Mouse (Mus musculus) erythroblast, embryonic 14.5 days (primary cell): ENCODE results near the gene Avil. TPM values are rescaled to one million over a fixed set of nuclear protein-coding genes. Genes with fewer than 3 reads are reported as not detected.

Source experiments
- H3K27me3 ChIP-seq: 2 replicates; pipeline ENCODE4 v1.6.1; 2012; ENCODE audit warnings: inconsistent platforms; ENCODE audit not compliant: control insufficient read depth
- H3K36me3 ChIP-seq: 2 replicates; pipeline ENCODE4 v1.6.1; 2012; ENCODE audit warnings: mild to moderate bottlenecking, inconsistent platforms; ENCODE audit not compliant: control insufficient read depth
- H3K4me1 ChIP-seq: 2 replicates; pipeline ENCODE4 v1.6.1; 2012; ENCODE audit warnings: inconsistent platforms; ENCODE audit not compliant: control insufficient read depth
- H3K4me3 ChIP-seq: replicated peaks from 2 replicates; pipeline ENCODE3; 2012; ENCODE audit warnings: moderate library complexity, mild to moderate bottlenecking, inconsistent platforms
- H3K9me3 ChIP-seq: 2 replicates; pipeline ENCODE4 v1.6.1; 2012; ENCODE audit warnings: low read length, inconsistent platforms, mixed read lengths; ENCODE audit not compliant: control insufficient read depth
- GATA1 ChIP-seq: IDR thresholded peaks from 2 replicates; pipeline ENCODE4 v1.6.1; 2012; ENCODE audit warnings: low read length, inconsistent platforms, mixed read lengths
- TAL1 ChIP-seq: IDR thresholded peaks from 3 replicates; pipeline ENCODE4 v1.6.1; 2012; ENCODE audit warnings: low read length, inconsistent platforms, mixed read lengths
- polyA plus RNA-seq: library from polyadenylated mRNA; stranded (reverse); fragments of >175 nt; gene quantifications from 2 replicates; pipeline ENCODE4 v1.2.3, GENCODE M21; 2012

The Avil gene
- polyA plus RNA-seq, 1 experiment, result 0.01 TPM

DNA sequence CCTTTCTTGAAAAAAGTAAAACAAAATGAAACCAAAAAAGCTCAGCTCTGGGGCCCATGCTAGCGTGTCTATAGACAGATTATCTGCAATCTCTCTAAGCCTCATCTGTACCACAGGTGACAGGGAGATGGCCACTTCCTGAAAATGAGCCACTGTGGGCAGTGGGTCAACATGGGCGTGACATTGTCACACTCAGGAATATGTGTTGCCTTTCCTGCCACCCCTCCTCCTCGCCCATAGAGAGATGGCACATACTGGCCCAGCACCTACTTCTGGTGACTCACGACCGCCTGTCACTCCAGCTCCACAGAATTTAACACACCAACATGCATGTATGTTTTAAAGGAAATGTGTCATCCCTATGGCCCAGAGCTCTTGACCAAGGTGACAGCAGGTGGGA is 2.3 kb downstream of the Avil start:
- no peak overlapping the region for H3K4me3 ChIP-seq
- peaks cover 18% of the 10 kb centered on the region for H3K36me3 ChIP-seq
- H3K4me1 ChIP-seq, result no peaks in the 10 kb centered on the region
- H3K9me3 ChIP-seq, result no peaks in the 10 kb centered on the region
- no peak for TF ChIP-seq TAL1
- TF ChIP-seq GATA1, result no peak
- 0 out of 2 replicates have a peak, but pooled peaks cover 2% of the 10 kb centered on the region for H3K27me3 ChIP-seq

DNA sequence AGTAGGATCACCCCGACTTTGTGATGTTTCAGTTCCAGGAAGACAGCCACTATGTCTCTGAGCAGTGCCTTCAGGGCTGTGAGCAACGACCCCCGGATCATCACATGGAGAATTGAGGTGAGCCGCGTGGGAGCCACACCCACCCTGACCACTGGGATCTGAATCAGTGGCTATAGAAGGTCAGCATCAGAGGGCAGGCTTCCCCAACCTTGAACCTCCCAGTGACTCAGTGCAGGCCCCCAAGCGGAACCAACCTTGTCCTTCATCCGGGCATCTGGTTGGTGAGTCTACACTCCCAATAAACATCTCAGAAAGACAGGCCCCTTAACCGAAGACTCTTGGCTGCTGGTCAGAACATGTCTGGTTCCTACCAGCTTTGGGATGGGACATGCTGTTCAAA is 2.8 kb downstream of the Avil start:
- no peak for TF ChIP-seq GATA1
- no peak for TF ChIP-seq TAL1
- Histone ChIP-seq H3K4me1 (no peaks in the 10 kb centered on the region), H3K36me3 (peaks cover 13% of the 10 kb centered on the region), H3K27me3 (0 out of 2 replicates have a peak, but pooled peaks cover 2% of the 10 kb centered on the region), H3K4me3 (no peak overlapping the region), H3K9me3 (no peaks in the 10 kb centered on the region)

DNA sequence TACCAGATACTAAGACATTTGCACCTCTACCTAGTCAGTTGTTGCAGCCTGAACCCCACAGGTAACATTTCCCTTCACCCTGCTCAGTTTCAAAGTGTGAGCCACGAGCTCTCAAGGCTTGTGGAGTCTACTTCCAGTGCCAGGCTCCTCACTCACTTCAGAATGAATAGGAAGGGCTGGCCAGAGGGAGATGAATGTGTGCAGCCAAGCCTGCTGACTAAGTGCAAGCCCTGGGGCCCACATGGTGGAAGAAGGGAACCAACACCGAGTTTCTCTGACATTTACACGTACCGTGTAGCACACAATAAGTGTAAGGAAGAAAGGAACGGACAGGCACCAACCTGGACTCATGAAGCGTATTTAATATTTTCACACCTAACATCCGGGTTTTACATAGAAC is 3.3 kb downstream of the Avil start:
- H3K9me3 ChIP-seq, result no peaks in the 10 kb centered on the region
- H3K27me3 ChIP-seq, result 0 out of 2 replicates have a peak, but pooled peaks cover 2% of the 10 kb centered on the region
- no peaks in the 10 kb centered on the region for H3K4me1 ChIP-seq
- no peak overlapping the region for H3K4me3 ChIP-seq
- H3K36me3 ChIP-seq, result peaks cover 8% of the 10 kb centered on the region
- TF ChIP-seq GATA1 (no peak), TAL1 (no peak)

DNA sequence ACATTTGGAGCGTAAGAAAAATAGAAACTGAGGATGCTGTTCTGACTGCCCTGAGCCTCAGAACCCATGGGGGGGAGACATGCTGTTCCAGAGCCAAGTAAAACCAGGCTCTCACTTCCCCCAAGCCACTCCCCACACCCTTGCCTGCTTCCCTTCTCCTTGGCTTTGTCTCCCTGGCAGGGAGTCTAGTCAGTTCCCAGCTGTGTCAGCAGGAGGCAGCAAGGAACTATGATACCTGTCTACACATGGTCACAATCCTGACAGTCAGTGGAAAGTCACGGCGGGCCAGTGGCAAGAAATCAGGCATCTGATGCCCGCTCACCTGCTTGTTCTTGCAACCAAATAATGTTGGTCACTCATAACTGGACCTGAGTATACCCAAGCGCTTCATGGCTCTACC is 16.0 kb downstream of the Avil start:
- TF ChIP-seq GATA1 (no peak), TAL1 (no peak)
- H3K4me1 ChIP-seq, result no peaks in the 10 kb centered on the region
- no peaks in the 10 kb centered on the region for H3K9me3 ChIP-seq
- H3K36me3 ChIP-seq, result no peaks in the 10 kb centered on the region
- H3K27me3 ChIP-seq, result peaks cover 2% of the 10 kb centered on the region; the same call in 1 of the 2 replicates
- H3K4me3 ChIP-seq, result no peak overlapping the region

DNA sequence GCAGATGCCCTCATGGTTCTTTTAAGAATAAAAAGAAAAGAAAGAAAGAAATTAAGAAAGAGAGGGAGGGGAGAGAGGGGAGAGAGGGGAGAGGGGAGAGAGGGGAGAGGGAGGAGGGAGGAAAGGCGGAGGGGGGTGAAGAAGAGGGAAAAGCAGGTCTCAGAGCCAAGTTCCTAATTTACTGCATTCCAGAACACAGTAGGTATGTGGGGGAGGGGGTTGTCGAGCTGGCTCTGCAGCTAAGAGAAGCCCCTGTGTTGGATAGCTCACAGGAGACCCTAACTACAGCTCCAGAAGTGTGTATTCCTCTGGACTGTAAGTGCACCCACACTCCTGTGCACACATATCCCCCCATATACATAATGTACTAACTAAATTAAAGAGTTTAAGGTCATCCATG is 16.6 kb downstream of the Avil start:
- TF ChIP-seq GATA1, result no peak
- TF ChIP-seq TAL1, result no peak
- Histone ChIP-seq H3K27me3 (peaks cover 2% of the 10 kb centered on the region; the same call in 1 of the 2 replicates), H3K36me3 (peaks cover 3% of the 10 kb centered on the region)

DNA sequence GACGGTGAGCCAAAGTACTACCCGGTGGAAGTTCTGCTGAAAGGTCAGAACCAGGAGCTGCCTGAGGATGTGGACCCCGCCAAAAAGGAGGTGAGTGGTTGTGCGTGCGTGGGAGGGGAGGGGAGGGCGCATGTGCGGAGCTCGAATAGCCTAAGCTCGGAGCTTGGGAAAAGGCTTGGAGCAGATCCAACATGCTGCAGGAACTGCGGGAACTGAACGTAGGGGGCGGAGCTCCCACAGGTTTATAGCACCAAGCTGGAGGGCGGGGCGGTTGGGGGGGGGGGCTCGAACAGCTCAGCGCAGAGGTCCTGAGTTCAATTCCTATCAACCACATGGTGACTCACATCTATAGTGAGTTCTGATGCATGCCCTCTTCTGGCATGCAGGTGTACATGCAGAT is 17.9 kb downstream of the Avil start:
- Histone ChIP-seq H3K4me3 (no peak overlapping the region), H3K4me1 (no peaks in the 10 kb centered on the region), H3K36me3 (peaks cover 13% of the 10 kb centered on the region), H3K27me3 (peaks cover 2% of the 10 kb centered on the region; the same call in 1 of the 2 replicates), H3K9me3 (no peaks in the 10 kb centered on the region)
- TF ChIP-seq TAL1 (no peak), GATA1 (no peak)

More for the DNA sequence above, 16.6 kb downstream of the Avil start:
- no peak overlapping the region for H3K4me3 ChIP-seq
- no peaks in the 10 kb centered on the region for H3K4me1 ChIP-seq
- no peaks in the 10 kb centered on the region for H3K9me3 ChIP-seq

DNA sequence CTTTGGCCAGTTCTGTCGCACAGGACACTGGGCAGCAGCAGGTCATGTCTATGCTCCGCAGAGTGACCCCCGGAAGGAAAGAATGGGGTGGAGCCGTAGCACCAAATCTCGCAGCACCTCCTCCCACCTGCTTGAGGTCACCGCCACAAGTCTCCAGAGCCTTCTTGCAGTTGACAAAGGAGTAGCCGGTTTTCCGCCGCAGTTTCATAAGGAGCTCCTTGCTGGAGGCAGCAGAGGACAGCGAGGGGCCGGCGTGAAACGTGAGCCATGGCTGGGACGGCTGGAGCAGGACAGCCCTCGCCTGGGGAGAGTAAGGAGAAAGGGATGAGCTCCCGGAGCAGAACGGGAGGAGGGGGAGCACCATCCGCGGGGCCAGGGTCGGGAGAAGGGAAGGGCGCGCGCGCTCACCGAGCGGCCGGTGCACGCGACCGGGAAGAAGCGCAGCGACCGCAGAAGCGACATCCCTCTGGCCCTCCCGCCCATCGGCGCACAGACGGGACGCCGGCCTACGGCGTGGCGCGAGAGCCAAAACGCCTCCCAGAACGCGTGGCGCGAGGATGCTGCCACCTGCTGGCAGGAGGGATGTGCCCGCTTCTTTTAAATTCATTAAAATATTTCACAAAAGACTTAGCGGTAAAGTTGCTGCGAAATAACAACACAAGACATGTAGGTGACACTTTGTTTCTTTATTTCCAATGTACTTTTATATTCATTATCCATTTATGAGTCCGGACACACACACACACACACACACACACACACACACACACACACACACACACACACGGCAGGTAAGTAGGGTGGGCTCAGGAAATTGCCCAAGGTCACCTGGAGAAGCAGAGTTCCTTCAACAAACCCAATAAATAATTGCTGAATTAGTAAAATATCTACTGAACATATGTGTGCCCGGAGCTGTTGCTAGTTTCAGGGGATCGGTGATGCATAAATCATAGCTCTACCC is 30.1 kb downstream of the Avil start, which contains the start of gene Tsfm:
Tsfm (minus strand) TSS at position 505 of the 961 bp plus-strand sequence.
- no peak for TF ChIP-seq GATA1
- no peak for TF ChIP-seq TAL1
- peak within 1 kb of the TSS; percentile 84 for H3K4me3 ChIP-seq
- no peaks in the 10 kb centered on the region for H3K9me3 ChIP-seq
- H3K36me3 ChIP-seq, result peaks cover 34% of the 10 kb centered on the region
- H3K27me3 ChIP-seq, result peaks cover 2% of the 10 kb centered on the region
- H3K4me1 ChIP-seq, result peaks cover 15% of the 10 kb centered on the region

DNA sequence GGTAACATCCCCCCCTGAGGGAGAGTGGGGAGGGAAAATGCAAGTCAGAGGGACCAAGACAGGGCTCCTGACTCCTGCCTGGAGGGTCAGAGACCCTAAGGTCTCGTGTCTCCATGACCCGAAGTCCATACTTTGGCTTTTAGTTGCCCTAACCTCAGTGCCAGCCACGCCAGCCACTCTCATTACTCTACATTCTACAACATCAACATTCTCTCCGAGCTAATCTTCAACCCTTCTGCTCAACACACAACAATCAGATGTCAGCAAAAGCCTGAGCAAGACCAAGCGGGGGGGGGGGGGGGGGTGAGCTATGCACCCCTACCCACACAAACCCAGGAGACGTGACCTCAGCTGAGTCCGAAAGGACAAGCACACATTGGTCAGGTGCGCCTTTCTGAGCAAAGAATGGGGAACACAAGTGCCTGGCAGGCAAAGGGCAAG is 32.8 kb downstream of the Avil start:
- Histone ChIP-seq H3K36me3 (peaks cover 10% of the 10 kb centered on the region), H3K4me1 (peaks cover 15% of the 10 kb centered on the region), H3K9me3 (no peaks in the 10 kb centered on the region), H3K27me3 (peaks cover 19% of the 10 kb centered on the region), H3K4me3 (no peak overlapping the region)
- TF ChIP-seq GATA1 (no peak), TAL1 (no peak)

DNA sequence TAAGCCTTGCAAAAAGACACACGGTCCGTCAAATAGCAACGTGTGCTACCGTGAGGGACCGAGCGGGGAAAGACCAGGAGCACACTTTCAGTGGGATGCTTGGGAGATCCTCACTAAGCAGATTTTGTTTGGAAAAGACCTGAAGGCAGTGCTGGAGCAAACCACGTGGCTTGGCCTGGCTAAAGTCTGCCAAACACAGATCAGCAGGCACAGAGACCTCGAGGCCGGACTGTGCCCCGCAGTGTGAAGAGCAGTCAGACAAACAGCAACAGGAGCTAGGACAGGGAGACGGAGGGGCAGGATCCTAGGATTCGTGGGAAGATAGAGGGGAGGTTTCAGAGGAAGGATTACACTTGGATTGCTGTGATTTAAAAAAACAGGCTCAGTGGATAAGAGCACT is 35.8 kb downstream of the Avil start:
- TF ChIP-seq TAL1 (no peak), GATA1 (no peak)
- Histone ChIP-seq H3K36me3 (no peaks in the 10 kb centered on the region), H3K27me3 (peaks cover 48% of the 10 kb centered on the region), H3K9me3 (peaks cover 4% of the 10 kb centered on the region), H3K4me3 (no peak overlapping the region), H3K4me1 (peaks cover 6% of the 10 kb centered on the region)
